Mouse (Mus musculus) midbrain, embryonic 16.5 days (tissue): ENCODE measurements around the gene Pacs1. TPM values are rescaled to one million over a fixed set of nuclear protein-coding genes. Genes with fewer than 3 reads are reported as not detected.
A peak's percentile ranks its signal among the peaks of the same experiment; 100 is the strongest.
"Not testable (repeated sequence)": the region's sequence is repeated elsewhere in the genome, so short reads cannot be mapped to it uniquely, and the experiment has no call there.

ENCODE experiments used
- ATAC-seq: fragments of 200-750 bp; cut with Nextera tagmentation; 2 replicates; pipeline ENCODE4 v1.8.0; 2017; ENCODE audit warnings: moderate TSS enrichment
- H3K27ac ChIP-seq: fragments of 300-500 bp; sonication (generic); 2 replicates; pipeline ENCODE4 v1.5.1; 2014; ENCODE audit warnings: mild to moderate bottlenecking, low read length, mixed read lengths
- H3K27me3 ChIP-seq: fragments of 300-500 bp; sonication (generic); 2 replicates; pipeline ENCODE4 v1.6.1; 2014; ENCODE audit warnings: low read depth, low read length, mixed read lengths; ENCODE audit not compliant: control insufficient read depth, insufficient read depth
- H3K36me3 ChIP-seq: fragments of 300-500 bp; sonication (generic); 2 replicates; pipeline ENCODE4 v1.6.1; 2014; ENCODE audit warnings: mild to moderate bottlenecking, low read length, moderate library complexity, mixed read lengths; ENCODE audit not compliant: control insufficient read depth, insufficient read depth
- H3K4me1 ChIP-seq: fragments of 300-500 bp; sonication (generic); 2 replicates; pipeline ENCODE4 v1.6.1; 2014; ENCODE audit warnings: mild to moderate bottlenecking, low read length, mixed read lengths; ENCODE audit not compliant: control insufficient read depth, insufficient read depth
- H3K4me2 ChIP-seq: fragments of 300-500 bp; sonication (generic); 2 replicates; pipeline ENCODE4 v1.6.1; 2014; ENCODE audit warnings: mild to moderate bottlenecking, low read length, mixed read lengths
- H3K4me3 ChIP-seq: fragments of 300-500 bp; sonication (generic); 2 replicates; pipeline ENCODE4 v1.5.1; 2014; ENCODE audit warnings: low read depth, mild to moderate bottlenecking, low read length, moderate library complexity, mixed read lengths
- H3K9ac ChIP-seq: fragments of 300-500 bp; sonication (generic); 2 replicates; pipeline ENCODE4 v1.6.1; 2014; ENCODE audit warnings: low read depth, low read length, mixed read lengths
- H3K9me3 ChIP-seq: fragments of 300-500 bp; sonication (generic); replicated peaks from 2 replicates; pipeline ENCODE4 v1.6.1; 2014; ENCODE audit warnings: mild to moderate bottlenecking, low read length, mixed read lengths; ENCODE audit not compliant: control insufficient read depth, poor library complexity, severe bottlenecking
- WGBS: fragments of 180-500 bp; shearing (Covaris S2); extraction: QIAGEN DNeasy Blood & Tissue Kit; methylation state at CpG from one replicate; pipeline ENCODE4 v1.1.7; 2014; 5-methylcytosine and 5-hydroxymethylcytosine counted together
- polyA plus RNA-seq: library from polyadenylated mRNA; unstranded; fragments of >200 nt; fragmentation: Nextera tagmentation; extraction: Ambion mirVana; gene quantifications from 2 replicates; pipeline ENCODE4 v1.2.1, GENCODE M21; 2015

Pacs1 gene
- polyA plus RNA-seq, 1 experiment from 2014 or later, result 50.7 TPM

- H3K4me2 ChIP-seq, result peak overlapping the region; percentile 84
- peaks cover 10% of the 10 kb centered on the region for H3K36me3 ChIP-seq
- no peaks in the 10 kb centered on the region for H3K27me3 ChIP-seq
- peak; percentile 74 for ATAC-seq
- H3K4me1 ChIP-seq, result peaks cover 32% of the 10 kb centered on the region
- H3K9me3 ChIP-seq, result no peaks in the 10 kb centered on the region
- H3K9ac ChIP-seq, result peak overlapping the region; percentile 99
- WGBS, result under 1% methylated on average over 26 of the region's 30 CpGs
- peak overlapping the region; percentile 93 for H3K27ac ChIP-seq
- H3K4me3 ChIP-seq, result peak overlapping the region; percentile 99
Observed at GRCm38 (mm10) chr19:5272326-5272795, 558 bp downstream of the Pacs1 start.

GRCm38 (mm10) chr19:5271430-5271829 lies 1.5 kb downstream of the Pacs1 start:
- peak overlapping the region; percentile 99 for H3K4me3 ChIP-seq
- WGBS, result 63% methylated on average over 1 of the region's 1 CpGs
- H3K36me3 ChIP-seq, result peaks cover 7% of the 10 kb centered on the region; the same call in 1 of the 2 replicates
- no peak overlapping the region for H3K27ac ChIP-seq
- H3K4me1 ChIP-seq, result peaks cover 32% of the 10 kb centered on the region
- H3K9me3 ChIP-seq, result no peaks in the 10 kb centered on the region
- ATAC-seq, result no peak
- 0 out of 2 replicates have a peak overlapping the region, but pooled peaks have one; percentile 16 for H3K9ac ChIP-seq
- H3K4me2 ChIP-seq, result peak overlapping the region; percentile 84
- no peaks in the 10 kb centered on the region for H3K27me3 ChIP-seq

- no peak overlapping the region for H3K4me2 ChIP-seq
- ATAC-seq, result no peak
- no peak overlapping the region for H3K9ac ChIP-seq
- no peaks in the 10 kb centered on the region for H3K9me3 ChIP-seq
- H3K4me3 ChIP-seq, result no peak overlapping the region
- H3K4me1 ChIP-seq, result peaks cover 32% of the 10 kb centered on the region
- no peak overlapping the region for H3K27ac ChIP-seq
- H3K27me3 ChIP-seq, result no peaks in the 10 kb centered on the region
- WGBS, result 84% methylated on average over 5 of the region's 5 CpGs
- H3K36me3 ChIP-seq, result 0 out of 2 replicates have a peak, but pooled peaks cover 2% of the 10 kb centered on the region
Observed at GRCm38 (mm10) chr19:5269392-5269791, 3.5 kb downstream of the Pacs1 start.

GRCm38 (mm10) chr19:5268875-5269274 lies 4.0 kb downstream of the Pacs1 start:
- H3K27ac ChIP-seq, result no peak overlapping the region
- H3K9me3 ChIP-seq, result no peaks in the 10 kb centered on the region
- H3K27me3 ChIP-seq, result no peaks in the 10 kb centered on the region
- WGBS, result 86% methylated on average over 3 of the region's 3 CpGs
- peaks cover 31% of the 10 kb centered on the region for H3K4me1 ChIP-seq
- H3K4me3 ChIP-seq, result no peak overlapping the region
- no peak overlapping the region for H3K4me2 ChIP-seq
- H3K36me3 ChIP-seq, result 0 out of 2 replicates have a peak, but pooled peaks cover under 1% of the 10 kb centered on the region
- H3K9ac ChIP-seq, result no peak overlapping the region
- ATAC-seq, result no peak

- Histone ChIP-seq H3K9me3 (no peaks in the 10 kb centered on the region), H3K4me1 (peaks cover 27% of the 10 kb centered on the region), H3K4me2 (no peak overlapping the region), H3K36me3 (no peaks in the 10 kb centered on the region), H3K27ac (no peak overlapping the region), H3K9ac (no peak overlapping the region), H3K27me3 (no peaks in the 10 kb centered on the region), H3K4me3 (no peak overlapping the region)
- no peak for ATAC-seq
Observed at GRCm38 (mm10) chr19:5268017-5268416, 4.9 kb downstream of the Pacs1 start.

GRCm38 (mm10) chr19:5267015-5267414 lies 5.9 kb downstream of the Pacs1 start:
- no peaks in the 10 kb centered on the region for H3K27me3 ChIP-seq
- no peak overlapping the region for H3K4me2 ChIP-seq
- 97% methylated on average over 5 of the region's 5 CpGs for WGBS
- H3K36me3 ChIP-seq, result no peaks in the 10 kb centered on the region
- no peak overlapping the region for H3K27ac ChIP-seq
- no peaks in the 10 kb centered on the region for H3K9me3 ChIP-seq
- no peak overlapping the region for H3K9ac ChIP-seq
- H3K4me3 ChIP-seq, result no peak overlapping the region
- no peak for ATAC-seq
- H3K4me1 ChIP-seq, result peaks cover 27% of the 10 kb centered on the region

- Histone ChIP-seq H3K36me3 (no peaks in the 10 kb centered on the region), H3K4me3 (no peak overlapping the region), H3K9ac (no peak overlapping the region), H3K9me3 (no peaks in the 10 kb centered on the region), H3K27me3 (no peaks in the 10 kb centered on the region), H3K4me1 (no peaks in the 10 kb centered on the region), H3K27ac (no peak overlapping the region), H3K4me2 (no peak overlapping the region)
- WGBS, result 61% methylated on average over 3 of the region's 3 CpGs
- ATAC-seq, result no peak
Observed at GRCm38 (mm10) chr19:5257140-5257539, 15.8 kb downstream of the Pacs1 start.

- H3K27ac ChIP-seq, H3K9me3 ChIP-seq, H3K9ac ChIP-seq, H3K4me1 ChIP-seq, ATAC-seq, H3K36me3 ChIP-seq, H3K4me3 ChIP-seq, H3K27me3 ChIP-seq, H3K4me2 ChIP-seq: not testable (repeated sequence)
- 100% methylated on average over 1 of the region's 1 CpGs for WGBS
Observed at GRCm38 (mm10) chr19:5236981-5237380, 35.9 kb downstream of the Pacs1 start.

- Histone ChIP-seq H3K36me3 (no peaks in the 10 kb centered on the region), H3K9me3 (no peaks in the 10 kb centered on the region), H3K4me1 (no peaks in the 10 kb centered on the region), H3K4me3 (no peak overlapping the region), H3K9ac (no peak overlapping the region), H3K4me2 (no peak overlapping the region), H3K27me3 (no peaks in the 10 kb centered on the region), H3K27ac (no peak overlapping the region)
- ATAC-seq, result no peak
- WGBS, result 83% methylated on average over 4 of the region's 4 CpGs
Observed at GRCm38 (mm10) chr19:5232696-5233095, 40.2 kb downstream of the Pacs1 start.
